Comparison of ENCODE assay signal across 8 mouse cellular contexts in genomic region chr3:96601251-96601787, GRCm38 (mm10). TPM values are rescaled to one million over a fixed set of nuclear protein-coding genes. Genes with fewer than 3 reads are reported as not detected.
DNase-seq lines count a peak whose midpoint lies in the region; ATAC-seq and TF ChIP-seq lines count a peak whose summit lies in the region.

No protein-coding gene starts in this region.

- peaks cover 25% of the 10 kb centered on the region for H3K27me3 ChIP-seq in intestine, embryonic 15.5 days (replicated peaks)
- H3K27me3 ChIP-seq in limb, embryonic 14.5 days (ENCODE audit: control insufficient read depth, insufficient read depth, low read length) = no peaks in the 10 kb centered on the region
- H3K27me3 ChIP-seq in midbrain, postnatal 0 days (ENCODE audit: insufficient read depth, low read length) = no peaks in the 10 kb centered on the region

- WGBS in intestine, embryonic 15.5 days = under 1% methylated on average over 20 of the region's 40 CpGs
- WGBS in limb, embryonic 14.5 days = 6% methylated on average over 10 of the region's 40 CpGs
- under 1% methylated on average over 17 of the region's 40 CpGs for WGBS in midbrain, postnatal 0 days

- no peaks in the 10 kb centered on the region for H3K9me3 ChIP-seq in intestine, embryonic 15.5 days
- no peaks in the 10 kb centered on the region for H3K9me3 ChIP-seq in limb, embryonic 14.5 days (ENCODE audit: control insufficient read depth, low read length)
- H3K9me3 ChIP-seq in midbrain, postnatal 0 days (ENCODE audit: low read length) = no peaks in the 10 kb centered on the region

- H3K27ac ChIP-seq in intestine, embryonic 15.5 days = peak overlapping the region; percentile 98
- peak overlapping the region; percentile 91 for H3K27ac ChIP-seq in limb, embryonic 14.5 days (replicated peaks; ENCODE audit: low read depth, low read length)
- H3K27ac ChIP-seq in midbrain, postnatal 0 days (ENCODE audit: low read depth, low read length) = peak overlapping the region; percentile 83

- H3K4me2 ChIP-seq in intestine, embryonic 15.5 days (replicated peaks) = peak overlapping the region; percentile 80
- H3K4me2 ChIP-seq in limb, embryonic 14.5 days (replicated peaks; ENCODE audit: low read depth, low read length, severe bottlenecking) = peak overlapping the region; percentile 63
- peak overlapping the region; percentile 72 for H3K4me2 ChIP-seq in midbrain, postnatal 0 days (ENCODE audit: low read depth, low read length, poor library complexity, severe bottlenecking)

- H3K36me3 ChIP-seq in intestine, embryonic 15.5 days = no peaks in the 10 kb centered on the region
- peaks cover 8% of the 10 kb centered on the region for H3K36me3 ChIP-seq in limb, embryonic 14.5 days (ENCODE audit: control insufficient read depth, insufficient read depth, low read length)
- H3K36me3 ChIP-seq in midbrain, postnatal 0 days (ENCODE audit: insufficient read depth, low read length) = no peaks in the 10 kb centered on the region

- H3K4me1 ChIP-seq in intestine, embryonic 15.5 days (replicated peaks) = peaks cover 38% of the 10 kb centered on the region
- H3K4me1 ChIP-seq in limb, embryonic 14.5 days (ENCODE audit: control insufficient read depth, insufficient read depth, low read length) = peaks cover 45% of the 10 kb centered on the region
- H3K4me1 ChIP-seq in midbrain, postnatal 0 days (ENCODE audit: insufficient read depth, low read length) = peaks cover 12% of the 10 kb centered on the region; the same call in 1 of the 2 replicates

- intact Hi-C loops in gastrocnemius, postnatal 36 days (cut with DNase I) = no loop called here

- peak overlapping the region; percentile 71 for H3K4me3 ChIP-seq in intestine, embryonic 15.5 days (replicated peaks)
- H3K4me3 ChIP-seq in limb, embryonic 14.5 days (replicated peaks; ENCODE audit: low read length) = peak overlapping the region; percentile 74
- H3K4me3 ChIP-seq in midbrain, postnatal 0 days (ENCODE audit: low read depth, low read length) = peak overlapping the region; percentile 83

- peak; percentile 70 for ATAC-seq in intestine, embryonic 15.5 days
- ATAC-seq in limb, embryonic 14.5 days (ENCODE audit: low FRiP score, low read depth) = peak; percentile 66
- peak; percentile 57 for ATAC-seq in midbrain, postnatal 0 days (ENCODE audit: low FRiP score)

- peak; percentile 72; the same call in 1 of the 2 replicates for TF ChIP-seq POLR2A in limb, embryonic 14.5 days (IDR thresholded peaks at IDR 0.05; ENCODE audit: borderline replicate concordance, extremely low read depth, insufficient read depth, insufficient read length)

- H3K9ac ChIP-seq in intestine, embryonic 15.5 days = peak overlapping the region; percentile 77
- H3K9ac ChIP-seq in limb, embryonic 14.5 days (ENCODE audit: low read depth, low read length, severe bottlenecking) = peak overlapping the region; percentile 86
- peak overlapping the region; percentile 80 for H3K9ac ChIP-seq in midbrain, postnatal 0 days (replicated peaks; ENCODE audit: low read length, poor library complexity, severe bottlenecking)

- DNase-seq in ovary, adult 18-20 months (ENCODE audit: low spot score) = peak; percentile 78
- DNase-seq in ovary, postnatal 14 days (ENCODE audit: low spot score) = no peak
- DNase-seq in cerebellum, postnatal 14 days = peak; percentile 71
- DNase-seq in gastrocnemius, postnatal 36 days = peak; percentile 54 to 69
- DNase-seq in limb, embryonic 14.5 days (ENCODE audit: low spot score) = peak; percentile 77
- peak; percentile 76 for DNase-seq in midbrain, postnatal 0 days (ENCODE audit: low spot score)
- peak; percentile 26 for DNase-seq in urinary bladder, postnatal 25 days (ENCODE audit: low spot score)

- no peak for TF ChIP-seq CTCF in midbrain, postnatal 0 days (IDR thresholded peaks at IDR 0.05)

RNA-seq across cellular contexts. Expression of gene Lix1l, which starts 0.4 kb away (rescaled TPM):
- 1 to 10 TPM; 5.5 to 6.3 TPM for total RNA-seq in gastrocnemius, postnatal 36 days (2021)
- polyA plus RNA-seq in intestine, embryonic 15.5 days (2015; fragmentation: Nextera tagmentation; extraction: Ambion mirVana) = 4.8 and 5.7 TPM in 2 replicates
- 84.2 and 99.6 TPM in 2 replicates for polyA plus RNA-seq in limb, embryonic 14.5 days (2012; rRNA removed)
- polyA plus RNA-seq in limb, embryonic 14.5 days (2014; fragmentation: Nextera tagmentation; extraction: Ambion mirVana) = 8.9 and 10.4 TPM in 2 replicates
- 38.0 and 52.9 TPM in 2 replicates for total RNA-seq in midbrain, postnatal 0 days (2014; rRNA removed)
- polyA plus RNA-seq in midbrain, postnatal 0 days (2015; fragmentation: Nextera tagmentation; extraction: Ambion mirVana) = 3.2 TPM in 2 replicates

RNA-seq across cellular contexts. Expression of gene Ankrd34a, which starts 4.9 kb away (rescaled TPM):
- total RNA-seq in gastrocnemius, postnatal 36 days (2021) = under 1 TPM; 0.59 to 0.92 TPM
- 1.9 and 2.3 TPM in 2 replicates for polyA plus RNA-seq in intestine, embryonic 15.5 days (2015; fragmentation: Nextera tagmentation; extraction: Ambion mirVana)
- 1.8 and 2.7 TPM in 2 replicates for polyA plus RNA-seq in limb, embryonic 14.5 days (2012; rRNA removed)
- 2.7 TPM in 2 replicates for polyA plus RNA-seq in limb, embryonic 14.5 days (2014; fragmentation: Nextera tagmentation; extraction: Ambion mirVana)
- 21.5 and 32.7 TPM in 2 replicates for total RNA-seq in midbrain, postnatal 0 days (2014; rRNA removed)
- polyA plus RNA-seq in midbrain, postnatal 0 days (2015; fragmentation: Nextera tagmentation; extraction: Ambion mirVana) = 16.3 and 21.0 TPM in 2 replicates

RNA-seq across cellular contexts. Expression of gene Polr3gl, which starts 7.3 kb away (rescaled TPM):
- 10 to 100 TPM; 36.7 to 41.4 TPM for total RNA-seq in gastrocnemius, postnatal 36 days (2021)
- 26.5 and 31.3 TPM in 2 replicates for polyA plus RNA-seq in intestine, embryonic 15.5 days (2015; fragmentation: Nextera tagmentation; extraction: Ambion mirVana)
- 36.5 and 51.7 TPM in 2 replicates for polyA plus RNA-seq in limb, embryonic 14.5 days (2012; rRNA removed)
- 11.9 and 15.3 TPM in 2 replicates for polyA plus RNA-seq in limb, embryonic 14.5 days (2014; fragmentation: Nextera tagmentation; extraction: Ambion mirVana)
- 13.2 and 16.2 TPM in 2 replicates for total RNA-seq in midbrain, postnatal 0 days (2014; rRNA removed)
- polyA plus RNA-seq in midbrain, postnatal 0 days (2015; fragmentation: Nextera tagmentation; extraction: Ambion mirVana) = 29.4 and 32.0 TPM in 2 replicates

RNA-seq across cellular contexts. Expression of gene Gm16253, which starts 24.5 kb away (rescaled TPM):
- 1 to 10 TPM; 1.4 to 2.4 TPM for total RNA-seq in gastrocnemius, postnatal 36 days (2021)
- 0.67 and 1.5 TPM in 2 replicates for polyA plus RNA-seq in intestine, embryonic 15.5 days (2015; fragmentation: Nextera tagmentation; extraction: Ambion mirVana)
- polyA plus RNA-seq in limb, embryonic 14.5 days (2012; rRNA removed) = 0.19 TPM in 1 of 2 replicates, not detected in the other
- polyA plus RNA-seq in limb, embryonic 14.5 days (2014; fragmentation: Nextera tagmentation; extraction: Ambion mirVana) = 0.37 and 1.3 TPM in 2 replicates
- total RNA-seq in midbrain, postnatal 0 days (2014; rRNA removed) = not detected in 2 replicates
- polyA plus RNA-seq in midbrain, postnatal 0 days (2015; fragmentation: Nextera tagmentation; extraction: Ambion mirVana) = 0.52 TPM in 1 of 2 replicates, not detected in the other

RNA-seq across cellular contexts. Expression of gene Rbm8a, which starts 28.4 kb away (rescaled TPM):
- total RNA-seq in gastrocnemius, postnatal 36 days (2021) = 10 to 100 TPM; 19.9 to 29.7 TPM
- polyA plus RNA-seq in intestine, embryonic 15.5 days (2015; fragmentation: Nextera tagmentation; extraction: Ambion mirVana) = 113 and 118 TPM in 2 replicates
- 44.6 and 66.1 TPM in 2 replicates for polyA plus RNA-seq in limb, embryonic 14.5 days (2012; rRNA removed)
- polyA plus RNA-seq in limb, embryonic 14.5 days (2014; fragmentation: Nextera tagmentation; extraction: Ambion mirVana) = 133 and 146 TPM in 2 replicates
- total RNA-seq in midbrain, postnatal 0 days (2014; rRNA removed) = 23.8 and 25.0 TPM in 2 replicates
- 115 and 118 TPM in 2 replicates for polyA plus RNA-seq in midbrain, postnatal 0 days (2015; fragmentation: Nextera tagmentation; extraction: Ambion mirVana)
